Mouse (Mus musculus) heart, embryonic 15.5 days (tissue): ENCODE data around the gene Ppcdc. TPM values are rescaled to one million over a fixed set of nuclear protein-coding genes. Genes with fewer than 3 reads are reported as not detected.

Experiments
- ATAC-seq: fragments of 200-750 bp; cut with Nextera tagmentation; replicated peaks from 2 replicates; pipeline ENCODE4 v1.8.0; 2017; ENCODE audit warnings: low read depth, moderate TSS enrichment; ENCODE audit not compliant: insufficient number of reproducible peaks, insufficient read depth, low FRiP score
- H3K27ac ChIP-seq: fragments of 300-500 bp; sonication (generic); 2 replicates; pipeline ENCODE4 v1.5.1; 2015; ENCODE audit warnings: mild to moderate bottlenecking, inconsistent platforms
- H3K27me3 ChIP-seq: fragments of 300-500 bp; sonication (generic); 2 replicates; pipeline ENCODE4 v1.6.1; 2015; ENCODE audit warnings: inconsistent platforms
- H3K36me3 ChIP-seq: fragments of 300-500 bp; sonication (generic); 2 replicates; pipeline ENCODE4 v1.6.1; 2015; ENCODE audit warnings: mild to moderate bottlenecking, inconsistent platforms
- H3K4me1 ChIP-seq: fragments of 300-500 bp; sonication (generic); replicated peaks from 2 replicates; pipeline ENCODE4 v1.6.1; 2015; ENCODE audit warnings: inconsistent platforms
- H3K4me2 ChIP-seq: fragments of 300-500 bp; sonication (generic); 2 replicates; pipeline ENCODE4 v1.6.1; 2015; ENCODE audit warnings: inconsistent platforms, mild to moderate bottlenecking, moderate library complexity
- H3K4me3 ChIP-seq: fragments of 300-500 bp; sonication (generic); 2 replicates; pipeline ENCODE4 v1.5.1; 2015; ENCODE audit warnings: mild to moderate bottlenecking, inconsistent platforms
- H3K9ac ChIP-seq: fragments of 300-500 bp; sonication (generic); 2 replicates; pipeline ENCODE4 v1.6.1; 2015; ENCODE audit warnings: mild to moderate bottlenecking, inconsistent platforms
- H3K9me3 ChIP-seq: fragments of 300-500 bp; sonication (generic); replicated peaks from 2 replicates; pipeline ENCODE4 v1.6.1; 2016; ENCODE audit warnings: inconsistent platforms
- WGBS: fragments of 180-500 bp; shearing (Covaris S2); methylation state at CpG from one replicate; pipeline ENCODE4 v1.1.7; 2015; ENCODE audit warnings: mixed read lengths; 5-methylcytosine and 5-hydroxymethylcytosine counted together
- polyA plus RNA-seq: library from polyadenylated mRNA; unstranded; fragments of >200 nt; fragmentation: Nextera tagmentation; extraction: Ambion mirVana; gene quantifications from 2 replicates; pipeline ENCODE4 v1.2.1, GENCODE M21; 2015

Ppcdc gene
- polyA plus RNA-seq, 1 experiment from 2014 or later, result 17.0 TPM

DNA sequence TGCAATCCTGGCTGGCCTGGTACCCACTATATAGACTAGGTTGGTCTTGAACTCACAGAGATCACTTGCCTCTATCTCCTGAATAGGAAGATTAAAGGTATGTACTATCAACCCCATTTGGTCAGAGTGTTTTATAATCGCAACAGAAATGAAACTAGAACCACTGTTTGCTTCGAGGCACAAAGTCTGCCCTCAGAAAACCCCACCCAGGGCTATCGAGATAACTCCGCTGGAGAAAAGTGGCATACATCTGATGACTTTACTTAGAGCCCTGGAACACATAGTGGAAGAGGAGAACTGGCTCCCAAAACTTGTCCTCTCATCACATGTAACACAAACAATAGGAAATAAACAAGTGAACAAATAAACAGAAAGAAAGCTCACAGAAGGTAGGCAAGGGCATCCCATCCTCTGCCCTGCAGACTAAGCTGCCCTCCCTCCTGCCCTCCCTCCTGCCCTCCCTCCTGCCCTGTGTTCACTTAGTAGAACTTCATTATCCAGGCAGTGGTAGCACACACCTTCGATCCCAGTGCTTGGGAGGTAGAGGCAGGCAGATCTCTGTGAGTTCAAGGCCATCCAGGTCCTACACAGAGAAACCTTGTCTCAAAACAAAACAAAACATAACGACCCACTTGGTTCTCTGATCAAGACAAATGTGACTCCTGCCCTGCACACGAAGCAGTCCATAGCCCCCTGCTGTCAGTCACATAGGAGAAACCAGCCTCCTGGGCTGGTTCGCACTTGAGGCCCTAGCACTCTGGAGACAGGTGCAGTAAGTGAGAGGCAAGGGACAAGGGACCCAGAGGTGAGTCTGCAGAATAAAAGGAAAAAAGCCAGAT is 12.9 kb upstream of the Ppcdc start:
- no peak for ATAC-seq
- H3K9me3 ChIP-seq, result no peaks in the 10 kb centered on the region
- H3K27me3 ChIP-seq, result no peaks in the 10 kb centered on the region
- H3K4me2 ChIP-seq, result no peak overlapping the region
- WGBS, result 75% methylated on average over 8 of the region's 8 CpGs
- no peaks in the 10 kb centered on the region; the same call in 1 of the 2 replicates for H3K36me3 ChIP-seq
- no peak overlapping the region for H3K4me3 ChIP-seq
- H3K9ac ChIP-seq, result no peak overlapping the region
- no peak overlapping the region for H3K27ac ChIP-seq
- H3K4me1 ChIP-seq, result no peaks in the 10 kb centered on the region

DNA sequence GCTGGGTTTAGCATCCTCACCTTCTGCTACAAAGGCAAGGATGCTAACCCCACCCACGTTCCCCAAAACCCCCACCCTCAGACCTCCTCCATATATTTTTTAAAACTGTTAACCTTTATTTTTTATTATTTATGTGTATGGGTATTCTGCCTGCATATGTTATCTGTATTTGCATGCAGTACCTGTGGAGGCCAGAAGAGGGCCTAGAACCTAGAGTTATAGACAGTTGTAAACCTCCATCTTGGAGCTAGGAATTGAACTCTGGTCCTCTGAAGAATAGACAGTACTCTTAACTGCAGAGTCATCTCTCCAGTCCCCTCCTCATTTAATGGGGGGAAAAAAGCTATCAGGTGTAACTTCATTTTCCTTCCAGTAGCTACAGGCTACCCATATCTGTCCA is 9.8 kb upstream of the Ppcdc start:
- ATAC-seq, result no peak
- Histone ChIP-seq H3K4me3 (no peak overlapping the region), H3K27me3 (no peaks in the 10 kb centered on the region), H3K36me3 (no peaks in the 10 kb centered on the region; the same call in 1 of the 2 replicates), H3K9me3 (no peaks in the 10 kb centered on the region), H3K4me2 (no peak overlapping the region), H3K27ac (no peak overlapping the region), H3K9ac (no peak overlapping the region), H3K4me1 (no peaks in the 10 kb centered on the region)
- 57% methylated on average over 1 of the region's 1 CpGs for WGBS

- no peak overlapping the region for H3K27ac ChIP-seq
- no peak for ATAC-seq
- H3K9me3 ChIP-seq, result no peaks in the 10 kb centered on the region
- H3K4me1 ChIP-seq, result peaks cover 15% of the 10 kb centered on the region
- no peaks in the 10 kb centered on the region for H3K27me3 ChIP-seq
- no peaks in the 10 kb centered on the region for H3K36me3 ChIP-seq
- H3K9ac ChIP-seq, result no peak overlapping the region
- H3K4me3 ChIP-seq, result no peak overlapping the region
- H3K4me2 ChIP-seq, result no peak overlapping the region
- WGBS, result 89% methylated on average over 1 of the region's 1 CpGs
Measured at GRCm38 (mm10) chr9:57440620-57441019, 696 bp upstream of the Ppcdc start.

- H3K9me3 ChIP-seq, result no peaks in the 10 kb centered on the region
- peaks cover 16% of the 10 kb centered on the region for H3K4me1 ChIP-seq
- H3K4me3 ChIP-seq, result peak overlapping the region; percentile 56
- WGBS, result 35% methylated on average over 7 of the region's 7 CpGs
- H3K27me3 ChIP-seq, result no peaks in the 10 kb centered on the region
- ATAC-seq, result no peak
- H3K9ac ChIP-seq, result peak overlapping the region; percentile 70
- H3K36me3 ChIP-seq, result no peaks in the 10 kb centered on the region
- H3K4me2 ChIP-seq, result peak overlapping the region; percentile 72
- peak overlapping the region; percentile 66; the same call in 1 of the 2 replicates for H3K27ac ChIP-seq
Measured at GRCm38 (mm10) chr9:57439083-57439482, 841 bp downstream of the Ppcdc start.

- 67% methylated on average over 10 of the region's 10 CpGs for WGBS
- H3K4me1 ChIP-seq, result peaks cover 25% of the 10 kb centered on the region
- no peak overlapping the region for H3K9ac ChIP-seq
- no peaks in the 10 kb centered on the region for H3K9me3 ChIP-seq
- no peak overlapping the region for H3K4me2 ChIP-seq
- H3K27ac ChIP-seq, result peak overlapping the region; percentile 45; the same call in 1 of the 2 replicates
- H3K27me3 ChIP-seq, result no peaks in the 10 kb centered on the region
- no peak overlapping the region for H3K4me3 ChIP-seq
- H3K36me3 ChIP-seq, result no peaks in the 10 kb centered on the region
- no peak for ATAC-seq
Measured at GRCm38 (mm10) chr9:57437896-57438614, 1.9 kb downstream of the Ppcdc start.

GRCm38 (mm10) chr9:57436166-57436565 is 3.8 kb downstream of the Ppcdc start:
- H3K27ac ChIP-seq, result no peak overlapping the region

GRCm38 (mm10) chr9:57434405-57435165 is 5.3 kb downstream of the Ppcdc start:
- 84% methylated on average over 11 of the region's 11 CpGs for WGBS
- Histone ChIP-seq H3K9ac (no peak overlapping the region), H3K9me3 (no peaks in the 10 kb centered on the region), H3K4me3 (no peak overlapping the region), H3K4me2 (no peak overlapping the region), H3K27ac (no peak overlapping the region), H3K27me3 (no peaks in the 10 kb centered on the region), H3K36me3 (no peaks in the 10 kb centered on the region), H3K4me1 (peaks cover 33% of the 10 kb centered on the region)
- no peak for ATAC-seq

More at GRCm38 (mm10) chr9:57436166-57436565, 3.8 kb downstream of the Ppcdc start:
- H3K4me1 ChIP-seq, result peaks cover 33% of the 10 kb centered on the region
- no peaks in the 10 kb centered on the region for H3K9me3 ChIP-seq
- no peak for ATAC-seq
- H3K27me3 ChIP-seq, result no peaks in the 10 kb centered on the region
- H3K36me3 ChIP-seq, result no peaks in the 10 kb centered on the region
- H3K4me3 ChIP-seq, result no peak overlapping the region
- 79% methylated on average over 5 of the region's 5 CpGs for WGBS
- no peak overlapping the region for H3K9ac ChIP-seq
- no peak overlapping the region for H3K4me2 ChIP-seq

DNA sequence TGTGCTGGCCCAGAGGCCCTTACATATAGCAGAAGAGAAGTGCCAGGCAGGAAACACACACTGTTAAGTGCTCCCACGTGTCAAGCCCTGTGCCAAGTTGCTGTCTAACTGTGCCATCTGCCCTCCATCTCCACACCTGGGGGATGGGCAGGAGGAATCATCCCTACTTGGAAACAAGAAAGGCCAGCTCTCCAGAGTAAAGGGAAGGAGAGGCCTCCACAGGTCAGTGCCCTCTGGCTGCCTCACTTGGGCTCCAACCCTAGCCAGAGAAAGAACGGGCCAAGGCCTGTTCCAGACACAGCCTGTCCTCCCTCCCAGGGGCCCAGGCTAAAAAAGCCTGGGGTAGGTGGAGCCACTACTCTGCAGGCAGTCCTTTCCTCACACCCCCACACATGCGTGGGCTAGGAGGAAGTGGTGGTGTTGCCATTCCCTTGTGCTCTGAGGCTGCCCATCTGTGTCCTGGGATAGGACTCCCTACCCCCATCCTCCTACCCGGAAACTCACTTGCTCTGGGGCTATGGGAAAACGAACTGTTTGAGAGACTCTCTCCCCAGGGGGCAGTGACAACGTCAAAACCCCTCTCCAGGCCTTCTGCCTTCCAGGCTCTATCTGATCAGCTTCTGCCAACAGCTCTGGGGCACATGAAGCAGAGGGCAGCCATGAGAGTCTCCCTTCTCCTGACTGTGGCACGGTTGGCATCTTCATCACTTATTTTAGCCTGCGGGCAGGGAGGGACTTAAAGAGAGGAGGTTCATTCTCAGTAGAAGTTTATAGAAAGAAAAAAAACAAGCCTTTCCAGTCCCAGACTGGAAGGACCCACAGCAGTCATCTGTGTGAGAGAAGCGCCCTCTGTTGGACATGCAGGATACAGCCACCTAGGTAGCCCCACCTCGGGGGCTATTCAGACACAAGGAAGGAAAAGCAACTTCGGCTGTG is 6.6 kb downstream of the Ppcdc start:
- Histone ChIP-seq H3K36me3 (no peaks in the 10 kb centered on the region), H3K27ac (peak overlapping the region; percentile 79), H3K9ac (peak overlapping the region; percentile 7), H3K27me3 (no peaks in the 10 kb centered on the region), H3K4me1 (peaks cover 34% of the 10 kb centered on the region), H3K9me3 (no peaks in the 10 kb centered on the region), H3K4me3 (no peak overlapping the region), H3K4me2 (peak overlapping the region; percentile 14)
- 9% methylated on average over 11 of the region's 11 CpGs for WGBS
- ATAC-seq, result peak; percentile 80

GRCm38 (mm10) chr9:57432480-57432879 is 7.4 kb downstream of the Ppcdc start:
- no peak overlapping the region for H3K4me2 ChIP-seq
- H3K9me3 ChIP-seq, result no peaks in the 10 kb centered on the region
- no peak overlapping the region for H3K9ac ChIP-seq
- peaks cover 35% of the 10 kb centered on the region for H3K4me1 ChIP-seq
- no peak overlapping the region for H3K4me3 ChIP-seq
- H3K27ac ChIP-seq, result peak overlapping the region; percentile 79
- no peaks in the 10 kb centered on the region for H3K36me3 ChIP-seq
- H3K27me3 ChIP-seq, result no peaks in the 10 kb centered on the region
- no peak for ATAC-seq
- WGBS, result 88% methylated on average over 3 of the region's 3 CpGs

DNA sequence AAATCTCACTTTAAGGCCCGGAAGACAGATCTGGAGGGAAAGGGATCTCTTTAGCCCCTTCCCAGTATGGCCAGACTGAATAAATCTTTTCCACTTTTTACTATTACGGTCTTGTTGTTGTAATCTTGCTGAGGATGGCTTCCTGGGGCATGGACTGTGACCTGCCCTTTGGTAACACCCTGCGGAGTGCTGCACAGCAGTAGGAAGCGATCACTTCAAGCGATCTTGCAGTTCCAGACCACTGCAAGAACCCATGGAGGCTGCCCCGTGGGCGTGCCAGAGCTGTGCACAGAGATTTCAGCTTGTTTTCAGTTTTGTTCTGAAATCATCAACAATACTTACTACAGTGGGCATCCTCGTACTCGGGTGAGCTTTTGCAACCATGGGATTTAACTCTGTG is 8.7 kb downstream of the Ppcdc start:
- ATAC-seq, result no peak
- Histone ChIP-seq H3K4me3 (no peak overlapping the region), H3K27ac (no peak overlapping the region), H3K4me1 (peaks cover 31% of the 10 kb centered on the region), H3K9ac (no peak overlapping the region), H3K36me3 (no peaks in the 10 kb centered on the region), H3K4me2 (no peak overlapping the region), H3K27me3 (no peaks in the 10 kb centered on the region), H3K9me3 (no peaks in the 10 kb centered on the region)
- whole genome bisulfite sequencing, result 61% methylated on average over 9 of the region's 9 CpGs
